Comparison of ENCODE assay signal across 8 mouse cellular contexts in genomic region chr11:67965905-67966878, GRCm38 (mm10). TPM values are rescaled to one million over a fixed set of nuclear protein-coding genes. Genes with fewer than 3 reads are reported as not detected.
DNase-seq lines count a peak whose midpoint lies in the region; ATAC-seq lines count a peak whose summit lies in the region.

Gene Stx8, plus strand, starts transcription at chr11:67966193.

- peak; percentile 88 for ATAC-seq in embryonic facial prominence, embryonic 14.5 days (ENCODE audit: low read depth)
- peak; percentile 84 for ATAC-seq in kidney, embryonic 14.5 days (ENCODE audit: low FRiP score, low TSS enrichment)
- peak; percentile 74 for ATAC-seq in limb, embryonic 15.5 days (ENCODE audit: insufficient number of reproducible peaks, low FRiP score, low TSS enrichment, low read depth)

- DNase-seq in 3T3-L1 (ENCODE audit: low read depth, low spot score): peak; percentile 79
- DNase-seq in adrenal gland, postnatal 4 days (ENCODE audit: low spot score in 2 of 2): peak; percentile 87 to 96
- peak; percentile 88 for DNase-seq in embryonic facial prominence, embryonic 14.5 days (ENCODE audit: low spot score)
- peak; percentile 88 to 90 for DNase-seq in heart, adult 9 months (ENCODE audit: low spot score in 2 of 2)
- DNase-seq in monocyte, adult 2 months (ENCODE audit: low read depth in 1 of 2, low spot score in 2 of 2): peak; percentile 65 to 76
- peak; percentile 87 to 88 for DNase-seq in spleen, postnatal 36 days (ENCODE audit: low spot score in 2 of 2)

- H3K27me3 ChIP-seq in embryonic facial prominence, embryonic 14.5 days (replicated peaks; ENCODE audit: control insufficient read depth, insufficient read depth, low read length): no peaks in the 10 kb centered on the region
- no peaks in the 10 kb centered on the region for H3K27me3 ChIP-seq in kidney, embryonic 14.5 days (ENCODE audit: control insufficient read depth, insufficient read depth, low read length)
- no peaks in the 10 kb centered on the region for H3K27me3 ChIP-seq in limb, embryonic 15.5 days

- WGBS in embryonic facial prominence, embryonic 14.5 days: under 1% methylated on average over 28 of the region's 28 CpGs
- under 1% methylated on average over 28 of the region's 28 CpGs for WGBS in kidney, embryonic 14.5 days
- WGBS in limb, embryonic 15.5 days: under 1% methylated on average over 28 of the region's 28 CpGs

- H3K4me3 ChIP-seq in embryonic facial prominence, embryonic 14.5 days (ENCODE audit: low read depth, low read length): peak within 1 kb of the TSS; percentile 80
- peak within 1 kb of the TSS; percentile 83 for H3K4me3 ChIP-seq in kidney, embryonic 14.5 days (ENCODE audit: low read length)
- peak within 1 kb of the TSS; percentile 71 for H3K4me3 ChIP-seq in limb, embryonic 15.5 days

- 0 out of 2 replicates have a peak within 1 kb of the TSS, but pooled peaks have one; percentile 15 for H3K27ac ChIP-seq in embryonic facial prominence, embryonic 14.5 days (replicated peaks; ENCODE audit: low read depth, low read length)
- H3K27ac ChIP-seq in kidney, embryonic 14.5 days (ENCODE audit: low read depth, low read length): no peak within 1 kb of the TSS
- peak within 1 kb of the TSS; percentile 8; the same call in 1 of the 2 replicates for H3K27ac ChIP-seq in limb, embryonic 15.5 days

- H3K4me1 ChIP-seq in embryonic facial prominence, embryonic 14.5 days (ENCODE audit: control insufficient read depth, insufficient read depth, low read length): peaks cover 3% of the 10 kb centered on the region; the same call in 1 of the 2 replicates
- H3K4me1 ChIP-seq in kidney, embryonic 14.5 days (ENCODE audit: control insufficient read depth, insufficient read depth, low read length): peaks cover 5% of the 10 kb centered on the region
- peaks cover 21% of the 10 kb centered on the region for H3K4me1 ChIP-seq in limb, embryonic 15.5 days

- H3K9ac ChIP-seq in embryonic facial prominence, embryonic 14.5 days (ENCODE audit: low read depth, low read length): peak within 1 kb of the TSS; percentile 82
- H3K9ac ChIP-seq in kidney, embryonic 14.5 days (ENCODE audit: low read depth, low read length): peak within 1 kb of the TSS; percentile 79
- H3K9ac ChIP-seq in limb, embryonic 15.5 days: peak within 1 kb of the TSS; percentile 67

- H3K9me3 ChIP-seq in embryonic facial prominence, embryonic 14.5 days (ENCODE audit: control insufficient read depth, low read length): no peaks in the 10 kb centered on the region
- H3K9me3 ChIP-seq in kidney, embryonic 14.5 days (ENCODE audit: control insufficient read depth, low read length): no peaks in the 10 kb centered on the region
- no peaks in the 10 kb centered on the region for H3K9me3 ChIP-seq in limb, embryonic 15.5 days

- peaks cover 14% of the 10 kb centered on the region for H3K36me3 ChIP-seq in embryonic facial prominence, embryonic 14.5 days (ENCODE audit: control insufficient read depth, insufficient read depth, low read length)
- no peaks in the 10 kb centered on the region for H3K36me3 ChIP-seq in kidney, embryonic 14.5 days (ENCODE audit: control insufficient read depth, insufficient read depth, low read length)
- H3K36me3 ChIP-seq in limb, embryonic 15.5 days: peaks cover 8% of the 10 kb centered on the region; the same call in 1 of the 2 replicates

- H3K4me2 ChIP-seq in embryonic facial prominence, embryonic 14.5 days (ENCODE audit: low read depth, low read length): peak within 1 kb of the TSS; percentile 85
- peak within 1 kb of the TSS; percentile 58 for H3K4me2 ChIP-seq in kidney, embryonic 14.5 days (replicated peaks; ENCODE audit: low read depth, low read length)
- peak within 1 kb of the TSS; percentile 74 for H3K4me2 ChIP-seq in limb, embryonic 15.5 days

RNA-seq across cellular contexts. Expression of gene Stx8, which starts in this region (rescaled TPM):
- total RNA-seq in adrenal gland, postnatal 4 days (2021): 10 to 100 TPM; 32.1 to 33.7 TPM
- polyA plus RNA-seq in embryonic facial prominence, embryonic 14.5 days (2014; fragmentation: Nextera tagmentation; extraction: Ambion mirVana): 57.5 and 58.9 TPM in 2 replicates
- 51.7 and 59.4 TPM in 2 replicates for polyA plus RNA-seq in kidney, embryonic 14.5 days (2014; fragmentation: Nextera tagmentation; extraction: Ambion mirVana)
- polyA plus RNA-seq in limb, embryonic 15.5 days (2015; fragmentation: Nextera tagmentation; extraction: Ambion mirVana): 58.0 and 64.4 TPM in 2 replicates
